Comparison of ENCODE assay signal across 8 mouse cellular contexts in the genomic region with DNA sequence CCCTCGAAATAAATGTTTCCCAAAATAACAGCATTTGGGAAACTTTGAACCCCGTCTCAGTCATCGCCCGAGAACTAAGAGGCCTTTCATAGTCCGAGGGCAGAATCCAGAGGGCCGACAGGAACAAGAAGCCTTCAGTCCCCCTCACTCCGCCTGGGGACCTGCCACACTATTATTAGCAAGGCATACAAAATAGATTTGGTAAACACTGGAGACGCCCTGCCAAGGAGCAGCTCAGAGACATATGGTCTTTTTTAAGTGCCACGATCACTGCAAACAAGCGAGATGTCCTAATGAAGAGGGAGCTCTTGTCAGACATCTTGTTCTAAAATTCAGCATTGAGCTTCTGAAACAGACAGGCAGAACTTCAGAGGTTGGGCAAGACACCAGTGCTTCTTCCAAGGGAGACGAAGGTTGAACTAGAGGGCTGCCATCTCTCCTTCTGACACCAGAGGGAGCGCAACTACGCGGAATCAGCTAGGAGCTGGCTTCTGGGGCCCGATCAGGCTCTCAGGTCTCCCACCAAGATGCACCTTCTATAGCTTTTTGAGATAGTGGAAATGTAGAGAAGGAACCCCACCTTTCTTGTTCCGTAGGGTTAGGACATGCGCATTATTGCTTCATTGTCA.
DNase-seq lines count a peak whose midpoint lies in the region; ATAC-seq lines count a peak whose summit lies in the region.
"Had no signal": no experiment of that assay in that cellular context is flagged by ENCODE, and none has a peak within 500 bp of the region (broad histone marks: within the 10 kb centered on the region; RNA-seq: fewer than 3 reads in every experiment).

No protein-coding gene starts in this region.

- peak; percentile 33 for DNase-seq in WW6 (ENCODE audit: low read depth, low spot score)
- DNase-seq in cerebellum, adult 11-12 months = peak; percentile 30
- DNase-seq in heart, postnatal 36 days = peak; percentile 70 to 80
- peak; percentile 86 to 90 for DNase-seq in left cerebral cortex, adult 18-20 months (ENCODE audit: low spot score in 2 of 2)
- peak; percentile 9 for DNase-seq in thymus, postnatal 0 days (ENCODE audit: low spot score)

- no peaks in the 10 kb centered on the region for H3K9me3 ChIP-seq in forebrain, embryonic 16.5 days (ENCODE audit: control insufficient read depth, low read length)
- no peaks in the 10 kb centered on the region for H3K9me3 ChIP-seq in midbrain, embryonic 15.5 days
- H3K9me3 ChIP-seq: megakaryocyte, embryonic 14.5 days had no signal

- intact Hi-C loops in heart, postnatal 36 days (cut with DNase I) = loop anchor here (1.0 kb wide), 2 partner anchors 926 to 1116 kb away; no protein-coding TSS in a partner anchor

- H3K4me1 ChIP-seq in forebrain, embryonic 16.5 days (replicated peaks; ENCODE audit: control insufficient read depth, insufficient read depth, low read length) = peaks cover 7% of the 10 kb centered on the region; the same call in 1 of the 2 replicates
- 0 out of 2 replicates have a peak, but pooled peaks cover 4% of the 10 kb centered on the region for H3K4me1 ChIP-seq in midbrain, embryonic 15.5 days
- H3K4me1 ChIP-seq: megakaryocyte, embryonic 14.5 days had no signal

- no peaks in the 10 kb centered on the region for H3K36me3 ChIP-seq in forebrain, embryonic 16.5 days (ENCODE audit: control insufficient read depth, insufficient read depth)
- H3K36me3 ChIP-seq in midbrain, embryonic 15.5 days (replicated peaks) = no peaks in the 10 kb centered on the region

- WGBS in forebrain, embryonic 16.5 days = 17% methylated on average over 17 of the region's 17 CpGs
- 34% methylated on average over 17 of the region's 17 CpGs for WGBS in midbrain, embryonic 15.5 days

- no peak overlapping the region for H3K4me3 ChIP-seq in forebrain, embryonic 16.5 days (replicated peaks; ENCODE audit: low read length)
- H3K4me3 ChIP-seq in midbrain, embryonic 15.5 days = no peak overlapping the region
- H3K4me3 ChIP-seq: megakaryocyte, embryonic 14.5 days had no signal

- ATAC-seq in forebrain, embryonic 16.5 days = peak; percentile 71
- 0 out of 2 replicates have a peak, but pooled peaks have one; percentile 56 for ATAC-seq in midbrain, embryonic 15.5 days (replicated peaks)

- H3K27me3 ChIP-seq in forebrain, embryonic 16.5 days (replicated peaks; ENCODE audit: control insufficient read depth, insufficient read depth, low read length) = no peaks in the 10 kb centered on the region
- H3K27me3 ChIP-seq in midbrain, embryonic 15.5 days (replicated peaks) = no peaks in the 10 kb centered on the region; the same call in 1 of the 2 replicates
- H3K27me3 ChIP-seq: megakaryocyte, embryonic 14.5 days had no signal

- H3K27ac ChIP-seq in forebrain, embryonic 16.5 days (ENCODE audit: low read length) = no peak overlapping the region
- H3K27ac ChIP-seq in midbrain, embryonic 15.5 days = no peak overlapping the region

- H3K4me2 ChIP-seq in forebrain, embryonic 16.5 days (ENCODE audit: low read length) = no peak overlapping the region
- no peak overlapping the region for H3K4me2 ChIP-seq in midbrain, embryonic 15.5 days

- no peak overlapping the region for H3K9ac ChIP-seq in forebrain, embryonic 16.5 days (replicated peaks; ENCODE audit: low read depth, low read length)
- H3K9ac ChIP-seq in midbrain, embryonic 15.5 days = no peak overlapping the region

Comparison
In these comparisons a context has a peak if more than half of its experiments do, and no peak if none do; other contexts are left out.
1. DNase-seq: peak in every context shown above with its lines; median percentile 88 in left cerebral cortex, adult 18-20 months; 75 in heart, postnatal 36 days; 33 in WW6; 30 in cerebellum, adult 11-12 months; 9 in thymus, postnatal 0 days.